Mouse (Mus musculus) kidney, adult 2 months (tissue): ENCODE data around the gene Tmem220.

Experiments
- CTCF ChIP-seq: fragments of 200-500 bp; conservative IDR thresholded peaks from 2 replicates; pipeline ENCODE4 v1.5.1; 2011; ENCODE audit warnings: low read depth, mild to moderate bottlenecking, control low read depth, low read length, moderate library complexity, mixed read lengths; ENCODE audit not compliant: insufficient read depth, insufficient read length
- POLR2A ChIP-seq: fragments of 200-500 bp; IDR thresholded peaks from one replicate; pipeline ENCODE4 v1.6.1; 2011; ENCODE audit warnings: low read depth, low read length, control low read depth

DNA sequence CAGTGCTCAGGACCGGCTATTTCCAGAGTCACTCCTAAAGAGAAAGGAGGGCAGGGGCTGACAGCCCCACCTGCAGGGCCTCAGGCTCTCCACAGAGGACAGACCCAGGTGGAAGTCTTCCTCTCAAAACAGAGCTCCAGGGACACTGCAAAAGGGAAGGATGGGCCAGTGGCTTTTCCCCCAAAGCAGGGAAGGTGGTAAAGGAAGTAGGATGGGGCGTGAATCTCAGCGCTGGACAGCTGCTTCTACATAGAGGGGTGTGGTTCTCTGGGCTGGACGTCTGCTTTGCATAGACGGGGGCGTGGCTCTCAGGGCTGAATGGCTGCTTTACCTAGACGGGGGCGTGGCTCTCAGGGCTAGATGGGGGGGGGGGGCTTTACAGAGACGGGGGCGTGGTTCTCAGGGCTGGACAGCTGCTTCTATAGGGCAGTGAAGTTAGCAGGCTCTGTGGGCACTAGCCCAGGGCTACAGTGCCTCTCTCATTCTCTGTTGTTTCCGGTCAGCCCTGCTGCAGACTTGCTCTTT, 56.2 kb downstream of the Tmem220 start:
- TF ChIP-seq POLR2A (no peak), CTCF (no peak)
